ENCODE assay signal across 50 mouse cellular contexts in genomic region chr9:65479158-65479557, GRCm38 (mm10). TPM values are rescaled to one million over a fixed set of nuclear protein-coding genes. Genes with fewer than 3 reads are reported as not detected.
"Had no signal": no experiment of that assay in that cellular context is flagged by ENCODE, and none has a peak within 500 bp of the region (broad histone marks: within the 10 kb centered on the region; RNA-seq: fewer than 3 reads in every experiment).

No protein-coding gene starts in this region.

- H3K4me3 ChIP-seq: heart, embryonic 10.5 days; heart, embryonic 12.5 days; heart, embryonic 13.5 days; heart, embryonic 15.5 days; hindbrain, embryonic 10.5 days; hindbrain, embryonic 12.5 days; hindbrain, embryonic 13.5 days; hindbrain, embryonic 15.5 days; intestine, embryonic 15.5 days; kidney, embryonic 15.5 days; layer of hippocampus, adult 2 months had no signal

- DNase-seq: heart, postnatal 10 days; heart, postnatal 14 days; heart, postnatal 36 days; heart, postnatal 4 days; kidney, adult 11 months; kidney, adult 18-20 months; kidney, adult 2 months; kidney, adult 8-10 months; kidney, adult 9 months; kidney, postnatal 10 days; kidney, postnatal 14 days; kidney, postnatal 25 days; kidney, postnatal 36 days; kidney, postnatal 4 days; layer of hippocampus, adult 9-11 months; layer of hippocampus, postnatal 36 days had no signal

- H3K9ac ChIP-seq: heart, embryonic 12.5 days; heart, embryonic 13.5 days; heart, embryonic 15.5 days; hindbrain, embryonic 12.5 days; hindbrain, embryonic 14.5 days; hindbrain, embryonic 15.5 days; intestine, embryonic 15.5 days; kidney, embryonic 15.5 days had no signal

- H3K4me1 ChIP-seq: heart, embryonic 10.5 days; heart, embryonic 12.5 days; heart, embryonic 13.5 days; heart, embryonic 15.5 days; hindbrain, embryonic 10.5 days; hindbrain, embryonic 12.5 days; hindbrain, embryonic 13.5 days; hindbrain, embryonic 15.5 days; intestine, embryonic 15.5 days; kidney, embryonic 15.5 days had no signal

- H3K27me3 ChIP-seq: heart, embryonic 12.5 days; heart, embryonic 13.5 days; heart, embryonic 15.5 days; hindbrain, embryonic 12.5 days; hindbrain, embryonic 13.5 days; hindbrain, embryonic 15.5 days; intestine, embryonic 15.5 days; kidney, embryonic 15.5 days had no signal

- H3K27ac ChIP-seq: heart, embryonic 10.5 days; heart, embryonic 13.5 days; heart, embryonic 15.5 days; hindbrain, embryonic 10.5 days; hindbrain, embryonic 12.5 days; hindbrain, embryonic 13.5 days; hindbrain, embryonic 14.5 days; hindbrain, embryonic 15.5 days; hindbrain, postnatal 0 days; intestine, embryonic 15.5 days; kidney, embryonic 15.5 days; kidney, postnatal 0 days; layer of hippocampus, adult 2 months had no signal

- H3K9me3 ChIP-seq: heart, embryonic 10.5 days; heart, embryonic 12.5 days; heart, embryonic 13.5 days; heart, embryonic 15.5 days; hindbrain, embryonic 10.5 days; hindbrain, embryonic 12.5 days; hindbrain, embryonic 13.5 days; hindbrain, embryonic 15.5 days; intestine, embryonic 15.5 days; kidney, embryonic 15.5 days had no signal

- ATAC-seq: hindbrain, embryonic 16.5 days; hindbrain, postnatal 0 days; inflammation-experienced regulatory T-cells, adult 6 months; intestine, embryonic 15.5 days; intestine, embryonic 16.5 days; intestine, postnatal 0 days had no signal

- H3K4me2 ChIP-seq: heart, embryonic 11.5 days; heart, embryonic 12.5 days; heart, embryonic 13.5 days; heart, embryonic 15.5 days; hindbrain, embryonic 12.5 days; hindbrain, embryonic 13.5 days; hindbrain, embryonic 14.5 days; hindbrain, embryonic 15.5 days; intestine, embryonic 15.5 days; kidney, embryonic 15.5 days had no signal

RNA-seq across cellular contexts. Expression of gene Ankdd1a, which starts 40.8 kb away (rescaled TPM):
- total RNA-seq: heart, adult 8-10 months; heart, postnatal 14 days; heart, postnatal 25 days; heart, postnatal 36 days; heart, postnatal 4 days; hematopoietic stem cell, adult 5-6 weeks had no signal
- polyA plus RNA-seq: heart, embryonic 10.5 days; heart, embryonic 11.5 days; heart, embryonic 12.5 days; heart, embryonic 13.5 days; heart, embryonic 14.5 days; heart, embryonic 15.5 days; heart, embryonic 16.5 days; heart, postnatal 0 days; hindbrain, embryonic 10.5 days; hindbrain, embryonic 12.5 days; inflammation-experienced regulatory T-cells, adult 6 months; intestine, embryonic 14.5 days; intestine, embryonic 15.5 days; intestine, embryonic 16.5 days; intestine, postnatal 0 days; kidney, embryonic 14.5 days; kidney, embryonic 15.5 days; kidney, embryonic 16.5 days had no signal

RNA-seq across cellular contexts. Expression of gene Slc51b, which starts 56.4 kb away (rescaled TPM):
- total RNA-seq: heart, adult 8-10 months; heart, postnatal 10 days; heart, postnatal 14 days; heart, postnatal 25 days; heart, postnatal 36 days; heart, postnatal 4 days; hematopoietic stem cell, adult 5-6 weeks; hindbrain, postnatal 0 days; layer of hippocampus, adult 18-20 months; layer of hippocampus, adult 2 months; layer of hippocampus, adult 8-10 months; layer of hippocampus, postnatal 10 days; layer of hippocampus, postnatal 14 days; layer of hippocampus, postnatal 25 days; layer of hippocampus, postnatal 36 days had no signal
- polyA plus RNA-seq: heart, embryonic 10.5 days; heart, embryonic 11.5 days; heart, embryonic 12.5 days; heart, embryonic 13.5 days; heart, embryonic 14.5 days; heart, embryonic 15.5 days; heart, postnatal 0 days; hindbrain, embryonic 10.5 days; hindbrain, embryonic 11.5 days; hindbrain, embryonic 12.5 days; hindbrain, embryonic 13.5 days; hindbrain, embryonic 14.5 days; hindbrain, embryonic 15.5 days; hindbrain, embryonic 16.5 days; hindbrain, postnatal 0 days; inflammation-experienced regulatory T-cells, adult 6 months had no signal
